Mouse (Mus musculus) embryonic fibroblast, embryonic 13.5 days (primary cell): Measurements from ENCODE around the gene Hdac10.

Source experiments
- CTCF ChIP-seq: IDR thresholded peaks from 2 replicates; pipeline ENCODE4 v1.5.1; 2011; ENCODE audit warnings: mild to moderate bottlenecking, control low read depth, low read length, moderate library complexity, borderline replicate concordance; ENCODE audit not compliant: insufficient read depth
- POLR2A ChIP-seq: IDR thresholded peaks from 2 replicates; pipeline ENCODE4 v1.6.1; 2011; ENCODE audit warnings: low read depth, mild to moderate bottlenecking, control low read depth, low read length, moderate library complexity

- TF ChIP-seq POLR2A (no peak), CTCF (no peak)
Observed at GRCm38 (mm10) chr15:89144965-89145364, 16.5 kb upstream of the Hdac10 start.
